Mouse (Mus musculus): ENCODE results near the gene Gm3336.

DNA sequence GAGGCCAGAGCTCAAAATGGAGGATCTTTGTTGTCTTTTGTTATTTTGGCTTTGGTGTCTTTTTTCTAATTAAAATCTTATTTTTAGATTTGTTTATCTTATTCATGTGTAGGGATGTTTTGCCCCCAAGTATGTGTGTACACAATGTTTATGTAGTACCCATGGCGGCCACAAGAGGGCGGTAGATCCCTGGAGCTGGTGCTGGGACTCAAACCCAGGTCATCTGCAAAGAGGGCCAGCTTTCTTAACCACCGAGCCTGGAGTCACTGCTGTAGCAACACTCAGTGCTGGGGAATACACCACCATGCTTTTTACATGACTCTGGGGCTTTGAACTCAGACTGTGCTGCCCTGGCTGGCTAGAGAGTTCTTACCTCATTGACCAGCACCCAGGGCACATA lies 45.0 kb downstream of the Gm3336 start:
- TF ChIP-seq CTCF (conservative IDR thresholded peaks at IDR 0.05; ENCODE audit: insufficient read depth, insufficient read length, low read depth, low read length) (peak; percentile 79), POLR2A (IDR thresholded peaks at IDR 0.05; ENCODE audit: low read depth, low read length) (no peak)
